Mouse (Mus musculus): ENCODE results near the gene Krtap13.

DNA sequence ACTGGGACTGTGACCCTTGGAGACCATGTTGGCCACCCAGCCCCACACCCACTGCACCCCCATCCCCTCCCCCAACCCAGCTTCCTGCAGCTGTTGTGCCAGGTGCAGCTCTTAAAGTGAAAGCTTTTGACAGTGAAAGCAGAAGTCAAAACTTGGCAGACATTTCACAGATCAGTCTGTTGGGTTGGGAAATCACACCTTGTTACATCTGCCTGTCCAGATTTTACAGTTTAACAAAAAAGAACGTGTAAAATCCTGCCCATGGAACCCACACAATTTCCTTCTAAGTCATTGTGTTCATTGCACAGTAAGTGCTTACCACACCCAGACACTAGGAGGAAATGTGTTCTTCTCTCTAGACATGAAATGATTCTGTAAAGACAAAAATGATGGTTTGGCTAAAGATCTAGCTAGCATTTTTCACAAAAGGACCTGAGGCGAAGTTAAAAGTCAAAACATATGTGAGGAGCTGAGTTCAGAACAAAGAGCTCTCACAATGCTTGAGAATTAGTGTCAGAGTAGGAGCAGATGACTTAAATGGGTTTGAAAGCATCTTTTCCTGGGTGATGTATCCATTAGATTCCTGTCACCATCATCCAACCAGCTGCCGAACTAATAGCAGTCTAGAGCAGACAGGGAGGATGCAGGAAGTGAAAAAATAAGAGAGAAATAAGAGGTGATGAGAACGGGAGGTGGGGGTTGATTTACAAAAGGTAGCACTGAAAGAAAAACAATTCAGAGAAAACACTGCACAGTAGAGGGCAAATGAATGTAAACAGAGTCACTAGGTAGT lies 50.2 kb downstream of the Krtap13 start:
- TF ChIP-seq CTCF (IDR thresholded peaks at IDR 0.05; ENCODE audit: low read depth, low read length) (no peak), TAL1 (conservative IDR thresholded peaks at IDR 0.05; ENCODE audit: low read depth, low read length) (no peak)
